Mouse (Mus musculus) C2C12 (cell line): ENCODE data around the gene Tesk1. TPM values are rescaled to one million over a fixed set of nuclear protein-coding genes. Genes with fewer than 3 reads are reported as not detected.

Experiments used
- H3K27me3 ChIP-seq: one replicate; pipeline ENCODE4 v1.6.1; 2011; ENCODE audit not compliant: control insufficient read depth, insufficient read depth, insufficient read length
- H3K36me3 ChIP-seq: one replicate; pipeline ENCODE4 v1.6.1; 2011; ENCODE audit not compliant: control insufficient read depth, insufficient read depth
- H3K4me3 ChIP-seq: one replicate; pipeline ENCODE4 v1.5.1; 2011; ENCODE audit warnings: mild to moderate bottlenecking, control low read depth; ENCODE audit not compliant: poor library complexity, insufficient read depth, severe bottlenecking
- H3K79me2 ChIP-seq: one replicate; pipeline ENCODE4 v1.6.1; 2011; ENCODE audit not compliant: control insufficient read depth, insufficient read depth
- H3K79me3 ChIP-seq: one replicate; pipeline ENCODE4 v1.6.1; 2011; ENCODE audit warnings: low read depth, control low read depth
- H3ac ChIP-seq: one replicate; pipeline ENCODE3; 2011; ENCODE audit warnings: low read depth; ENCODE audit not compliant: control insufficient read depth, insufficient read length
- CEBPB ChIP-seq: IDR thresholded peaks from one replicate; pipeline ENCODE4 v1.6.1; 2011; ENCODE audit warnings: low read depth, mild to moderate bottlenecking, control low read depth, moderate library complexity
- CTCF ChIP-seq: IDR thresholded peaks from one replicate; pipeline ENCODE4 v1.5.1; 2011; ENCODE audit not compliant: control insufficient read depth, insufficient read depth, insufficient read length
- FOSL1 ChIP-seq: IDR thresholded peaks from one replicate; pipeline ENCODE4 v1.8.0; 2011; ENCODE audit warnings: mild to moderate bottlenecking, low read length; ENCODE audit not compliant: poor library complexity, insufficient read depth, severe bottlenecking
- MAX ChIP-seq: IDR thresholded peaks from one replicate; pipeline ENCODE4 v1.6.1; 2011; ENCODE audit warnings: mild to moderate bottlenecking, control low read depth
- MYOD1 ChIP-seq: IDR thresholded peaks from one replicate; pipeline ENCODE4 v1.6.1; 2011; ENCODE audit warnings: low read depth; ENCODE audit not compliant: control insufficient read depth, insufficient read length
- MYOG ChIP-seq: IDR thresholded peaks from one replicate; pipeline ENCODE4 v1.6.1; 2011; ENCODE audit not compliant: control insufficient read depth, insufficient read length; ENCODE audit errors: extremely low read depth
- USF1 ChIP-seq: IDR thresholded peaks from one replicate; pipeline ENCODE4 v1.6.1; 2011; ENCODE audit warnings: low read depth, mild to moderate bottlenecking, control low read depth, moderate library complexity
- polyA plus RNA-seq: library from polyadenylated mRNA; unstranded; fragments of >200 nt; fragmentation: generic; extraction: Trizol; gene quantifications from one replicate; pipeline ENCODE4 v1.2.1, GENCODE M21; 2012; ENCODE audit warnings: missing spikeins

Gene Tesk1
- polyA plus RNA-seq, 1 experiment = 28.9 TPM

DNA sequence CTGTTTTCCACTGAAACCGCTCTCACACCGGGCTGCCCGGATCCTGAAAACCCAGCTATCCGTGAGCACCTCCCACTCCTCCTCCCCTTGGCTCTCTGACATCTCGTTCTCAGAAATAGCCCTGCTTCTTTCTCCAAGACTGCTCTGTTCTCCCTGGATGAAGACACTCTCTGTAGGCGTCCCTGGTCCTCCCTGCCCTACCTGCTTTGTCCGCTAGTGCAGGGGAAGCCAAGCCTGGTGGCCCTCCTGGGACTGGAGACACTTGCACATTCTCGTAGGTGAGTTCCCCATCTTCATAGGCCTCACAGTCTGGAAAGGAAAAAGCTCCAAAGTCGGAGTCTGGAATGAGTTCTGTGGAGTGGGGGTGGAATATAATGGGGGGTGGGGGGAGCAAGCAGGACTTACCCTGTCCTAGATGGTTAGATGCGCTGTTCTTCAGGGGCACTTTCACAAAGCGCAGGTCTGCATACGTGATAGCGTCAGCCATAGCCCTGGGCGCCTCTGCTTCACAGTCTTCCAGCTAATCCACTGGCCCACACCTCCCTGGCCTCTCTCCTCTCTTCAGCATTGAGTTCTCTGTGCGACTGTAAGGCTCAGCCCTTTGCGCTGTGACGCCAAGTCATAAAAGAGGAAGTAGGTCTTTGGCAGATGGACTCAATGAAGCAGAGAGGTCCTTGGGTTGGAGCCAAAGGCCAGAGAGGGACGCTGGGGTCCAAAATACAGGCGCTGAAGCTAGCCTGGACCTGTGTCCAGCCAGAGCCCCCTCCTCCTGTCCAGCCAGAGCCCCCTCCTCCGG lies 12.5 kb downstream of the Tesk1 start, which contains the start of gene Cd72:
Gene Cd72 (minus strand): TSS at position 588 of the 796 bp plus-strand sequence.
- H3K79me2 ChIP-seq = no peaks in the 10 kb centered on the region
- no peaks in the 10 kb centered on the region for H3K79me3 ChIP-seq
- H3K36me3 ChIP-seq = no peaks in the 10 kb centered on the region
- H3ac ChIP-seq = no peak within 1 kb of the TSS
- TF ChIP-seq FOSL1 (no peak), MYOG (no peak), MYOD1 (no peak), USF1 (no peak), MAX (no peak), CEBPB (no peak), CTCF (no peak)
- no peak within 1 kb of the TSS for H3K4me3 ChIP-seq
- H3K27me3 ChIP-seq = peaks cover 4% of the 10 kb centered on the region

DNA sequence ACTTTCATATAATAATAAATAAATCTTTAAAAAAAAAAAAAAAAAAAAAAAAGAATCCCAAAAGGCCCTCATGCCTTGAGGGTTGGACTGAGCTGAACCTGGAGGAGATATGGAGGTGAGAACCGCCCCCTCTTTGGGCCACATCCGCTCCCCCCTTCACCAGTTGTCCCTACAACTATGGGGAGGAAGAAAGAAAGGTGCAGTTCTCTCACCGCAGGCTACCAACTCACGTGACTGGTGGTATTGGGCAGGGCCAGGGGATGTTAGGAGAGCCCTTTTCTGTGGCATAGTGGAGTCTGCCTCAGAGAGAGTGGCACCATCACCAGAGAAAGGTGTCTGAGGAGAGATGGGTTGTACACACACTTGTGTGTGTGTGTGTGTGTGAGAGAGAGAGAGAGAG lies 14.7 kb downstream of the Tesk1 start:
- Histone ChIP-seq H3K79me3 (no peaks in the 10 kb centered on the region), H3ac (no peak overlapping the region), H3K36me3 (no peaks in the 10 kb centered on the region), H3K27me3 (peaks cover 4% of the 10 kb centered on the region), H3K4me3 (no peak overlapping the region), H3K79me2 (no peaks in the 10 kb centered on the region)
- no peak for TF ChIP-seq MAX

DNA sequence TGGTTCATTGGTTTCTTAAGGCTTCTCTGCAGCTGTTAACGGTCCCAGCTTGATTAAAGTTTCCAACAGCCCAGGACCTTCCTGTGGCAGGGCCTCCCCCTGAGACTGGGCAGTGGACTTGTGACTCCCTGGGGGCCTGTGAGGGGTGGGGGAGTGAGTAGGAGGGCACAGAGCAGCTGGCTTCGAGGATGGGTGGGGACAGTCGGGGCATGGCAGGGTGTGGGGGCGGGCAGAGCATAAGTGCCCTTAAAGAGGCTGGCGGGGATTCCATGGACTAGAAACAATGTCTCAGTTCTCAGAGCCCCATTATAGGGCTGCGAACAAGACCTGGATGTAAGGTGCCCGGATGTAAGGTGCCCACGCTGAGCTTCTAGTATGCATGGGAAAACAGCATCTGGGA lies 15.4 kb downstream of the Tesk1 start:
- H3K79me3 ChIP-seq = no peaks in the 10 kb centered on the region
- TF ChIP-seq MYOG = no peak
- no peak for TF ChIP-seq FOSL1
- TF ChIP-seq CEBPB = no peak
- TF ChIP-seq MYOD1 = no peak
- no peak for TF ChIP-seq MAX
- TF ChIP-seq CTCF = no peak
- no peak for TF ChIP-seq USF1

DNA sequence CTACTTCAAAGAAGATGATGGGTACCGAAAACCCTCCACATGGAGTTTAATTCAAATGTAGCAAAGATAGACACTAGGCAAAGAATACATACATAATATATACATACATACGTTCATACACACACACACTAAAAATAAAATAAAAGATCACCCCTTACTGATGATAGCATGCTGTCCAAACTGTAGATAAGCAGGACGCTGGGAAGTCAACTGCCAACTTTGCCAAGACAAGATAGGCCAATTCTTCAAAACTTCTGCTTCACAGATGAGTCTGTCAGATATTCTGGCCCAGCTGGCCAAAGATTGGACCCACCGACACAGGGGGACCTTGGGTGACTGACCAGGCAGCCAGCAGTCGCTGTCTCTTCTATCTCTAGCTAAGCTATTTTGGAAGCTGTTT lies 21.4 kb downstream of the Tesk1 start:
- H3K4me3 ChIP-seq = no peak overlapping the region
- H3K36me3 ChIP-seq = no peaks in the 10 kb centered on the region
- H3K27me3 ChIP-seq = no peaks in the 10 kb centered on the region
- H3K79me3 ChIP-seq = no peaks in the 10 kb centered on the region
- H3K79me2 ChIP-seq = no peaks in the 10 kb centered on the region
- H3ac ChIP-seq = no peak overlapping the region
- no peak for TF ChIP-seq MAX
- TF ChIP-seq FOSL1 = no peak
- no peak for TF ChIP-seq USF1
- TF ChIP-seq MYOD1 = no peak
- no peak for TF ChIP-seq CEBPB
- no peak for TF ChIP-seq CTCF
- TF ChIP-seq MYOG = no peak

More for the DNA sequence above, 15.4 kb downstream of the Tesk1 start:
- no peak overlapping the region for H3ac ChIP-seq
- H3K27me3 ChIP-seq = peaks cover 4% of the 10 kb centered on the region
- H3K79me2 ChIP-seq = no peaks in the 10 kb centered on the region
- no peaks in the 10 kb centered on the region for H3K36me3 ChIP-seq
- no peak overlapping the region for H3K4me3 ChIP-seq

DNA sequence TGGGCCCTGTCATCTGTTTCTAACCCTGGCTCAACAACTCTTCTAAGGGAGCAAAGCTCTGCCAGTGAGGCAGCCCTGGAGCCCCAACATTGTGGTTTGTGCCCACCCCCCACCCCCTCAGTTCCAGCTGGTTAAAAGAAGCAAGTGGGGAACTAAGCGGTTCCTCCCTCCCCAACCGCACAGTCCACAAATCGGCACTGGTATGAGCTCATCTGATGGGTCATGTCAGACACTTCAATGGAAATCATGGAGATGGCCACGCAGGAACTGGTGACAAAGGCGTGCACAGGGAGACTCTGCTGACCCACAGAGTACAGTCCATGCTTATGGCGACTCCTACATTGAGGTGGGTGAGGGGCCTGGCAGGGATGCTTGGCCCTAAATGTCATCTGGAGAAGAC lies 24.2 kb downstream of the Tesk1 start:
- Histone ChIP-seq H3K79me3 (no peaks in the 10 kb centered on the region), H3K36me3 (no peaks in the 10 kb centered on the region), H3K27me3 (no peaks in the 10 kb centered on the region), H3K79me2 (no peaks in the 10 kb centered on the region), H3K4me3 (no peak overlapping the region), H3ac (no peak overlapping the region)
- TF ChIP-seq FOSL1 (no peak), MYOD1 (no peak), MYOG (no peak), USF1 (no peak), CEBPB (no peak), MAX (no peak), CTCF (no peak)

DNA sequence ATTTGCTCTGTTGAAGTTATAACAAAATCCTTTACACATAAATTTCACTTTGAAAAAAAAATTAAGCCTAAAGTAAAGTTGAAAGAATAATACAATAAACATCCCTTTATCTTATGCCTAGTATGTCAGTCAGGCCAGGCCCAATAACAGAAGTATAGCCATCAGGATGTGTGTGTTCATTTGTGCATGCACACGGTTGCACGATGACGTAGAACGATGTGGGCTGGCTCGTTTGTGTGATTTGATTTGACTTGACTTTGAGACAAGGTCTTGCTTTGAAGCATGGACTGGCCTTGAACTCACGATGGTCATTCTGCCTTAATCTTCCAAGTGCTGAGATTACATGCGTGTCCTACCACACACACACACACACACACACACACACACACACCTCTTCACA lies 25.1 kb downstream of the Tesk1 start:
- TF ChIP-seq MYOD1 (no peak), MYOG (no peak), CEBPB (no peak), CTCF (no peak), FOSL1 (no peak), USF1 (no peak), MAX (no peak)
- H3K79me3 ChIP-seq = no peaks in the 10 kb centered on the region
- no peak overlapping the region for H3ac ChIP-seq
- H3K4me3 ChIP-seq = no peak overlapping the region
- H3K79me2 ChIP-seq = no peaks in the 10 kb centered on the region
- no peaks in the 10 kb centered on the region for H3K27me3 ChIP-seq
- H3K36me3 ChIP-seq = no peaks in the 10 kb centered on the region
